Mouse (Mus musculus): Measurements from ENCODE around the gene Mpp5.

Mpp5 gene

GRCm38 (mm10) chr12:78842429-78842828, 93.7 kb downstream of the Mpp5 start:
- in situ Hi-C loops (cut with MboI, MseI), result no loop called here

GRCm38 (mm10) chr12:78848246-78848645, 99.5 kb downstream of the Mpp5 start:
- in situ Hi-C loops (cut with MboI, MseI), result no loop called here

- in situ Hi-C loops (cut with MboI, MseI), result loop anchor here (25.0 kb wide), 1 partner anchor 649 kb away; no protein-coding TSS in a partner anchor
Measured at GRCm38 (mm10) chr12:78860921-78861495, 112.3 kb downstream of the Mpp5 start.

GRCm38 (mm10) chr12:78861496-78862253, 113.0 kb downstream of the Mpp5 start, which contains the start of the genes Atp6v1d and Eif2s1:
TSS of gene Atp6v1d (minus strand) at chr12:78861638.
TSS of gene Eif2s1 (plus strand) at chr12:78861819.
- in situ Hi-C loops (cut with MboI, MseI), result loop anchor here (25.0 kb wide), 1 partner anchor 649 kb away; no protein-coding TSS in a partner anchor

GRCm38 (mm10) chr12:78862254-78862730, 113.6 kb downstream of the Mpp5 start:
- in situ Hi-C loops (cut with MboI, MseI), result loop anchor here (25.0 kb wide), 1 partner anchor 650 kb away; no protein-coding TSS in a partner anchor

- in situ Hi-C loops (cut with MboI, MseI), result loop anchor here (25.0 kb wide), 1 partner anchor 653 kb away; no protein-coding TSS in a partner anchor
Measured at GRCm38 (mm10) chr12:78865434-78865833, 116.7 kb downstream of the Mpp5 start.

GRCm38 (mm10) chr12:78868115-78868514, 119.4 kb downstream of the Mpp5 start:
- in situ Hi-C loops (cut with MboI, MseI), result loop anchor here (25.0 kb wide), 1 partner anchor 656 kb away; no protein-coding TSS in a partner anchor

- in situ Hi-C loops (cut with MboI, MseI), result loop anchor here (25.0 kb wide), 1 partner anchor 662 kb away; no protein-coding TSS in a partner anchor
Measured at GRCm38 (mm10) chr12:78874581-78874980, 125.9 kb downstream of the Mpp5 start.

- in situ Hi-C loops (cut with MboI, MseI), result loop anchor here (25.0 kb wide), 1 partner anchor 1797 kb away; the partner anchor contains the start of gene Plekhd1
Measured at GRCm38 (mm10) chr12:78890062-78890461, 141.4 kb downstream of the Mpp5 start.

Measured in regulatory T cell (primary cell).